Mouse (Mus musculus): ENCODE measurements at regions not wholly inside any gene's neighbourhood (a gene's known extent, or its start where the extent isn't known, plus 50 kb on each side); places are given as distances from the start of the nearest gene placed in this dataset.

DNA sequence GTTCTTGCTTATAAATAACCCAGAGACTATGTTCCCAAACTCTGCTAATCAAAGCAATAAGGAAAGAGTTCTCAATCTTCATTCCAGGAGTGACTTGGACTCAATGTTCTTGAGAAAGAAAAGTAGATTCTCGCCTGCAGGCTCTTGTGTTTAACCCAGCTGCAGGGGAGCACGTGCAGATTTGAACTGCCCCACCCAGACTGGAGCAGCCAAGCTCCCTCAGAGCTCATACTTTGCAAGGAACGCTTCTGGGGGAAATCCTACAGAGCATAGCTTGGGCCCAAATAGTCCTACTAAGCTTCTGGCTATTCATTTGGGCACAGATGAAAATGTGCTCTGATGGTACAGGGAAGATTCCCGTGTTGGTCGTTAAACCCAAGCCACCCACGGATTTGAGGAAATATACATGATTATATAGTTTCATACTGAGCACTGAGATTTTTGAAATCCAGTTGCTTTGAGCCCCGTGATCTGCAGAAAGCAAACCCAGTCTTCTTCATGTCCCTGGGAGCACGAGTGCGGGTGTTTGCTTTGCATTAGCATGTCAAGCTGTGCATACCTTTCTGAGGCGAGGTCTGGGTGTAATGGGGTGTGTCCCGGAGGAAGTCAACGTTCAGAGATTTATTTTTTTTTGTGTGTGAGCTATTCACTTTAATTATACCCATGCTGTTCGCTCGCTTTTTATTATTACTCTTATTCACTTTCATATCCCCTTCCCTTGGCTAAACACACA is 99.1 kb upstream of the Trp63 start:
- DNase-seq (ENCODE audit: low spot score) = no peak

DNA sequence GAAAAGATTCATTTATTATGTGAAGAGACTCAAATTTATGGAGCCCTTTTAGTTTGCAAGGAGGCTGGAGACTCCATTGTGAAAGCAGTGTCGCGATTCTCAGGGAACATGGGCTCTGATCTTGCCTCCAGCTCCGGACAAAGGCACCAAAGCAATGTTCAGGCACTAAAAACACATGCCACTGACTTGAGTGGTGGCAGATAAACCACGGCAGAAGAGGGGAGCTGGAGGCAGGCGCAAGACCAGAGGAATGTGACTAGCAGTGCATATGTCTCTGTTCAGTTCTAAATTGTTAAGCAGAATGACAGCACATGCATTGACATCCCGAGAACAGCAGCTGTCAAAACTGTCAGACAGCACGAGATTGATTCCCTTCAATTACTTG is 98.5 kb upstream of the Trp63 start:
- DNase-seq (ENCODE audit: low spot score) = no peak

- DNase-seq (ENCODE audit: low spot score) = no peak
Observed at GRCm38 (mm10) chr16:25585953-25586352, 97.6 kb upstream of the Trp63 start.

- DNase-seq (ENCODE audit: low spot score) = no peak
Observed at GRCm38 (mm10) chr16:25587879-25588347, 95.7 kb upstream of the Trp63 start.

DNA sequence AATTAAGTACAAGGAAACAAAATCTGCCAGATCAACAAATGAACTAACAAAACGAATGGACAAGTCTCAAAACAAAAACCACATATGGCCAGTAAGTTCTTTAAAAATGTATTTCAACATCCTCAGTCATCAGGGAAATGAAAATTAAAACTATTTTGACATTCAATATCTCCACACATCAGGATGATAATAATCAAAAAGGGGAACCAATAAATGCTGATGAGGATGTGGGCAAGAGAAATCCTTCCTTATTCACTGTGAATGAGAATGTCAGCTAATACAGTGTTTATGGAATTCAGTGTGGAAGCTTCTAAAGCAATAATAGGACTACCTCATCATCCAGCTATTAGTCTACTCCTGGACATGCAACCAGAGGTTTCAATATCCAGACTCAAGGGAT is 86.1 kb upstream of the Trp63 start:
- DNase-seq (ENCODE audit: low spot score) = no peak

GRCm38 (mm10) chr16:25603121-25603520 is 80.4 kb upstream of the Trp63 start:
- no peak for DNase-seq (ENCODE audit: low spot score)

- no peak for DNase-seq (ENCODE audit: low spot score)
Observed at GRCm38 (mm10) chr16:25615229-25615628, 68.3 kb upstream of the Trp63 start.

- no peak for DNase-seq (ENCODE audit: low spot score)
Observed at GRCm38 (mm10) chr16:25615646-25616045, 67.9 kb upstream of the Trp63 start.

DNA sequence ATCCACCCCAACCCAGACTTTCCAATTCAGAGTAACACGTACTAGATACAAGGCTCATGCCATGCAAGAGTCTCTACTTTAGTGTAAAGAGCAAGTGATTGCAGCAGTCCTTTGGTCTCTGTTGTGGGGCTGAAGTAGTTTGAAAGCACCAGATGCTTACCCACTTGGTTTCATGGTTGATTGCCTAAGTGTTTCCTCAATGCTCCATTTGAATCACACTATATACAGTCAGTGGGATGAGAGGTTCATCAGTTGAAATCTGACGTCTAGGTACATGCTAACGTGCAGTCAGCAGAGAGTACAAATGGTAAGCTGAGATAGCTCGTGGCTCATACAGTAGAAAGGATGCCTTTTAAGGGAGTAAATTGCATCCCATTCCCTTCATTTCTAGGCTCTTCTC is 64.7 kb upstream of the Trp63 start:
- no peak for DNase-seq (ENCODE audit: low spot score)

DNA sequence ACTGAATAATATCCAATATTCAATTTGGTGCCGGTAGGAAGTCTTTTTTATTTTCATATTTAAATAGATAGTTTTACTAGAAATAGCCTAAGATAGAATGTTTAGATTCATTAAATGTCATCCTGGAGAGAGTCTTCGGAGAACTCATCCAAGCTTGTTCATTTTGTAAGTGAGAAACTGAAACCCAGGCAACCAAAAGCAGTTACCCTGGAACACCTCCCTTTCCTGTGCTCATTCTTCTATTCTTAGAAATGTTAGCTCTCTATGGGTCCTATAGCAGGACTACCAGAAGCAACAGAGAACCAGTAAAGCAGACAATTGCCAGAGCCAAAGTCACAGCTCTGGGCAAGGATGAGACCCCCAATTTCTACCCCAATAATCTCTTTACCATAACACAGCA is 60.9 kb upstream of the Trp63 start:
- DNase-seq (ENCODE audit: low spot score) = no peak

DNA sequence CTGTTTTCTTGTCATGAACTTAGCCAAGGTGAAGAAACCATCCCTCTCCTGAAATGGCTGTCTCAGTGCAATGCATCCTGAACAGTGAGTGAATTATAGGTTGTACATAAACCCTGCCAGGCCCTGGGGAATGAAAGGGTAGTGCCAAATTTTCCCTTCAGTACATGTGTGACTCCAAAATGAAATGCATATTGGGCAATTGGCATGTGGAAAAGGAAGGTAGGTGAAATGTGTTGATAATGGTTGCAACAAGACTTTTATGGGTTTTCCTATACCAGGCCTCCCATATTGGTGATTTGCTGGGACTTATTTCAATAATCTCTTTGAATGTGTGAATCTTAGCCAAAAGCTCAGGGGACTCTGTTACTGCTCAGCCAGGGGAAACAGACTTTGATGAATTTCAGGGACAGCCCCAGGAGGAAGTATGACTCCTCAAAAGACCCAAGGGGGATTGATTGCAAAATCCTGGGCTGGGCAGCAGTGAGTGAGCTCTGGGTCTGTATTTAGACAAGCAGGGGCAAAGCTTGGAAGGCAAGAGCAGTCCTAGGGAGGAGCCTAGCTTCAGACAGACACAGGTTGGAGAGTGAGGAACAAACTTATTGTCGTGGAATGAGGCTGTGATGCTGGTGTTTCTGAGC is 59.5 kb upstream of the Trp63 start:
- no peak for DNase-seq (ENCODE audit: low spot score)

GRCm38 (mm10) chr16:25629750-25630149 is 53.8 kb upstream of the Trp63 start:
- no peak for DNase-seq (ENCODE audit: low spot score)

GRCm38 (mm10) chr16:25631139-25631716 is 52.3 kb upstream of the Trp63 start:
- DNase-seq (ENCODE audit: low spot score) = no peak

Data from testis, postnatal 10 days (tissue).